Mouse (Mus musculus) urinary bladder, adult 18-20 months (tissue): ENCODE data around the gene Rfc1.

Experiments
- DNase-seq, 2 experiments: peaks; one replicate each; pipeline ENCODE4 v3.0.0; 2022; ENCODE audit warnings: low spot score in 2 of 2, mixed read lengths in 2 of 2

The Rfc1 gene

GRCm38 (mm10) chr5:65335298-65336074 is at the start of gene Rfc1:
TSS of gene Rfc1 (minus strand) at chr5:65335670.
- DNase-seq, result peak; percentile 76 to 81

- no peak for DNase-seq
These were observed 39.3 kb upstream of the Rfc1 start for GRCm38 (mm10) chr5:65374746-65375145.

DNA sequence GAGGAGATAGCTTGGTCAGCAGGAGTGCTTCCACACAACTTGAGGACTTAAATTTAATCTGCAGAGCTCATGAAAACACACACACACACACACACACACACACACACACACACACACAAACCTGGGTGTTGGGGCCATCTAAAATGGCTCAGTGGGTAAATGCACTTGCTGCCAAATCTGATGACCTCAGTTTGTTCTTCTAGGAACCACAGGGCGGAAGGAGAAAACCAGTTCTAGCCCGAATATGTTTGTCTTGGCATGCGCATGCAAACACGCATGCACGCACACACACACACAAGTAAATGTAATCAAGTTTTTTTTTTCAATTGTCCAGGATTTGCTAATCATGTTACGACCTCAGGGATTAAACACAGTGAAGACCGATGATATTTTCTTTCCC is 36.1 kb upstream of the Rfc1 start:
- no peak for DNase-seq

DNA sequence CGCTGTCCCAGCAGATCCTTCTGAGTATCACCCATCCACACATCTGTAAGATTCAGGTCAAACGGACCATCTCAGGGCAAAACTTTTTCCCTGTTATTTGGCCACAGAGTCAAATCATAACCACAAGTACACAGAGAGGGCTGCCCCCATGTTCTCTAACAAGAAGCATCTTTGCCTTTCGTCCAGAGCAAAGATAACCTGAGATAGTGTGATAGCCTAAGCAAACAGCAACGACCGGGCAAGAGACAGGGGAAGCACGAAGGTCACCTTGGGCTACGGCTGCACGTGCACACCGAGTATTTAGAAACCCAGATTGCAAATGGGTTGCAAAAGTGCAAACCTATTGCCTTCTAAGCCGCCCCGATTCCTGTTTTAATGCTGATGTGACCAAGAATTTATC is 32.4 kb upstream of the Rfc1 start:
- DNase-seq, result no peak

DNA sequence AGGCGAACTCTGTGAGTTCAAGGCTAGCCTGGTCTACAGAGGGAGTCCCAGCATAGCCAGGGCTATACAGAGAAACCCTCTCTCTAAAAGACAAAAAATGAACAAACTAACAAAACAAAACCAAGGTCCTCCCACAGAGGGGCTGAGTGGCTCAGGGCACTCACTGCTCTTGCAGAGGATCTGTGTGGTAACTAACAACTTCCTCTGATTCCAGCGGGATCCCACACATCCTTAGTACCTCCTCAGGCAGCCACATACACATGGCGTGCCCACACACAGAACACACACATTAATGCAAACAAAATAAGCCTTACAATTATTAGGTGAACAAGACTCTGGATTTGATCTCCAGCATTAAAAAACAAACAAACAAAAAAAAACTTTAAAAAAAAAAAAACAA is 22.3 kb upstream of the Rfc1 start:
- no peak for DNase-seq

GRCm38 (mm10) chr5:65356851-65357250 is 21.4 kb upstream of the Rfc1 start:
- no peak for DNase-seq

GRCm38 (mm10) chr5:65354985-65355384 is 19.5 kb upstream of the Rfc1 start:
- no peak for DNase-seq

DNA sequence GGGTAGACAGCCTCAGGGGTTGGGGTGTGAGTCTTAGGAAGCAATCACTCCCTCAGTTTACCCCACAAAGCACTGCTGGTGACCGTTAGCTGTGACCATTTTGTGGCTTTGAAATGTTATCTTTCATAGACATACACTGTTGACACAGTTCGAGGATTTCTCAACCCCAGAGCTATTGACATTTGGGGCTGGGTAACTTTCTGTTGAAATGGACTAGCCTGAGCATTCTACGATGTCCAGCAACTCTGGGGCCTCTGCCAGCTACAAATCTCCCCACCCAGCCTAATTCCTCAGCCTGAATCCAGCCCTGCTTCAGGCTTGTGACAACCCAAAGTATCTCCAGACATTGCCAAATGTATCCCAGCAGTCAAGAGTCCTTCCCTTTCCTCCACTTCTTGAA is 18.6 kb upstream of the Rfc1 start:
- DNase-seq, result no peak

DNA sequence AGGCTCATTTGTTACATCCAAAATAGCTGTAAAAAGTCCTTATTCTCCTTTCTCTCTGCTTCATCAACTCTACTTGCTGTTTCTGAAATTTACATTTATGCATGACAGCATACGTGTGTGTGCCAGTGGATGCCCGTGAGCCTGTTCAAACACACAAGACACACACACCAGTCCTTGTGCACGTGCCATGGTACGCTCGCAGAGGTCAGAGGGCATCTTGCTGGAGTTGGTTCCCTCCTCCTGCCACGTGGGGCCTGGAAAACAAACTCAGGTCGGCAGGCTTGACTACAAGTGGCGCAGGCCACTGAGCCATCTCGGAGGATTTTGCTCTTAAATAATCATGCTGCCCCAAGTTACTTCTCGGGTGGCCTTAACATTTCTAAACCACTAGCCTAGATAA is 15.0 kb upstream of the Rfc1 start:
- DNase-seq, result no peak

- DNase-seq, result no peak
These were observed 12.7 kb upstream of the Rfc1 start, which contains the start of gene Klb for GRCm38 (mm10) chr5:65348168-65348567. TSS of gene Klb (plus strand) at chr5:65348314.

- no peak for DNase-seq
These were observed 4.7 kb upstream of the Rfc1 start for GRCm38 (mm10) chr5:65340167-65340566.

DNA sequence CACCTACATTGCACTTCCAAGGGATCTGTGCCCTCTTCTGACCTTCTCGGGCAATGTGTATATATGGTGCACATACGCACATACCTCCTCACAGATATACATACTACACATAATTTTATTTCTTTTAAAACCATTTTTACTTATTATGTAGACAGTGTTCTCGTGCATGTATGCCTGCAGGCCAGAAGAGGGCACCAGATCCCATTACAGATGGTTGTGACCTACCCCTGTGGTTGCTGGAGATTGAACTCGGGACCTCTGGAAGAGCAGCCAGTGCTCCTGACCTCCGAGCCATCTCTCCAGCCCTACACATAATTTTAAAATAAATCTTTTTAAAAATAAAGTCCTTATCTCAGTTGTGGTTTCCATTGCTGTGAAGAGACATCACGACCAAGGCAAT is 2.9 kb upstream of the Rfc1 start:
- DNase-seq, result no peak

- DNase-seq, result no peak
These were observed 545 bp upstream of the Rfc1 start for GRCm38 (mm10) chr5:65336075-65336355.

GRCm38 (mm10) chr5:65334788-65335187 is 682 bp downstream of the Rfc1 start:
- no peak for DNase-seq

DNA sequence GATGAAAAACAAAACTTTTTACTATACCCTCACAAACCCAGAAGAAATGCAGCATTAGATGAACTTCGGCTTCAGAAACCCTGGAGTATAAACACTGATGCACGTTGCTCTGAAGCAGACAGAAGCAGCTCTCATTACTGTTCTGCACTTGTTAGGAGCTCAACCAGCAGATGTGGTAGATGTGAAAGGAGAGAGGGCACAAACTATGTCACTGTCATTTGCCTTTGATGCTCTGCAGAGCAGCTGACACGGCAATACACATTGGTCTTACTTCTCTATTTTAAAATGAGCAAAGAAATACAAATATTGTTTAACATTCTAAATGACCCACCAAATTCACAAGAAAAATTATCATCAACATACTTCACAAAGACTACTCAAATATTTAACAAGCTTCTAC is 5.5 kb downstream of the Rfc1 start:
- DNase-seq, result no peak

- no peak for DNase-seq
These were observed 9.3 kb downstream of the Rfc1 start for GRCm38 (mm10) chr5:65326212-65326611.

DNA sequence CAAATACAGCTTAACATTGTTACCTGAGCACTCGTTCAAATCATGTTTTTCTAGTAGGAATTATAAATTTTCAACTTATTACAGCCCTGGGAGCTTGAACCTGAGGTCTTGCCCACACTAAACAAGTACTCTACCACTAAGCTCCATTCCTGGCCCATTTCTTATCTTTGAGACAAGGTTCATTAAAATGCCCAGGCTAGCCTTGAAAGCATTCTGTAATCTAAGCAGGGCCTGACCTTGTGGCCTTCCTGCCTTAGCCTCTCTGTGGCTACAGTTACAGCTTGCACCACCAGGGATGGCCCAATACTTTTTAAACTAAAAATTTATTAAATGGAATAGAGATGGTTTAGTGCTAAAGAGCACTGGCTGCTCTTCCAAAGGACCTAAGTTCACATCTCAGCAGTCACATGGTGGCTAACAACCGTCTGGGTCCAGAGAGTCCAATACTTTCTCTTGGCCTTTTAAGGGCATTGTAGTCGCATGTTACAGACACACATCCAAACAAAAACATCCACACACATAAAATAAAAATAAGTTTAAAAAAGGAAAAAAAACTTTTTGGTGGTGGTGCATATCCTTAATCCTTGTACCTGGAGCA is 10.6 kb downstream of the Rfc1 start:
- no peak for DNase-seq

DNA sequence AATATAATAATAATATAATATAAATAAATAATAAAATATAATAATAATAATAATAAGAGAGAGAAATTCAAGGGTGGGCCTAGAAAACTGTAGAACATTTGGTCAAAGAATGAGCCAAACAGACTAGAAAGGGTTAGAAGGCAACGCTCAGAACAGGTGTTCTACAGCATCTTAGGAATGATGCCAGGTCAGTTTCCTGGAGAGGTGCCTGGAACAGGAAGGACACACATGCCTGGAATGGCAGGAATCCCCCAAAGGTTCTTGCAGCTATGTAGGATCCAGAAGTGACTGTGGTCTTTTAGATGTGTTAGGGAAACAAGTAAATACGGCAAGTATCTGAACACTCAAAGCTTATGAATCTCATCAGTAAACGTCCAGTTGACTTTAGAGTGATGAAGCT is 11.2 kb downstream of the Rfc1 start:
- no peak for DNase-seq

- DNase-seq, result peak in 1 of 2 experiments; percentile 8
These were observed 13.3 kb downstream of the Rfc1 start for GRCm38 (mm10) chr5:65322165-65322564.

- DNase-seq, result no peak
These were observed 16.3 kb downstream of the Rfc1 start for GRCm38 (mm10) chr5:65319176-65319575.

GRCm38 (mm10) chr5:65308866-65309265 is 26.6 kb downstream of the Rfc1 start:
- DNase-seq, result no peak

DNA sequence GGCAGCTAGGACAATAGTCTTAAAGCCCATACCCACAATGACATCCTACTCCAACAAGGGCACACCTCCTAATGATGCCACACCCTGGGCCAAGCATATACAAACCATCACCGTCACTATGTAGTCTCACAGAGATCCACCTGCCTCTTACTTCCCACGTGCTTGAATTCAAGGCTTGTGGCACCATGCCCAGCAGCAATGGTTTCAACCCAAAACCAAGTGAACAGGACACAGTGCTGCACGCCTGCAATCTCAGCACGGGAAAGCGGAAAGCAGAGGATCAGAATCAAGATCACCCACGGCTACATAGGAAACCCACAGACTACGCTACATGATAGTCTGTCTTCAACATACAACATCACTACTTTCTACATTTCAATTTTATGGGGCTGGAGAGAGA is 27.3 kb downstream of the Rfc1 start:
- DNase-seq, result no peak

DNA sequence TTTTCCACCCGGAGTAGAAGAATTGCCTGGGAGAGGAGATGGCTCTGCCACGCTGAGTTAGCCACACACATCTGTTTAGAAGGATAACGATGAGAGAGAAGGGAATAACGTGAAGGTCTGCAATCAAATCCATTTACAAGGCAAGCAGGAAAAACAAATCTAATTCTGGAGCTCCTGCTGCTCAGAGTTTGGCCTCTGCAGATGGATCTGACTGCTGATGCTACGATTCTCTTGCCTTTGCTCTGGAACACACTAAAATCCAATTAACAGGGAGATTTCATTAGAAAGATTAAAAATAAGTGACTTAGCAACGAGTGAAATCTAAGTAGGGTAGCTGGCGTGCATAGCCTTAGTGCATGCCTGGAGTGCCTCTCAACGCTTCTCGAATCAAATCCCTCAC is 30.0 kb downstream of the Rfc1 start:
- DNase-seq, result no peak

DNA sequence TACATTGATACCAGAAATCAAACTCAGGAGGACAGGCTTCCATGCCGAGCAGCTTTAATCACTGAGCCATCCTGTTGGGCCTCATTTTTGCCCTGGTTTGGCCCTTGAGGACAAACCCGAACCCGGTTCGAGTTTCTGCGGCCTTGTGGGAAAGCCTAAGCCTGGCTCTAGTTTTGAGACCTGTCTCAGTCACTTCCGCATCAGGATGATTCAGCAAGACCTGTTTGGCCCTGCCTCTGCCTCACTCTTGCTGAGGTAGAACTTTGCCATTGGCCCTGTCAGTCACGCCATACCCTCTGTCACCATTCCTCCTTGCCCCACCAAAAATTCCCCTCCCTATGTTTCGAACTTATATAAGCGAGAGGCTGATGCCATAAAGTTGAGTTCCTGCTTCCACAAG is 35.3 kb downstream of the Rfc1 start:
- no peak for DNase-seq
